Mouse (Mus musculus) CD4-positive, CD25-positive, alpha-beta regulatory T cell (primary cell): ENCODE measurements around the gene Cldn34c1. TPM values are rescaled to one million over a fixed set of nuclear protein-coding genes. Genes with fewer than 3 reads are reported as not detected.

ENCODE experiments used
- polyA plus RNA-seq: library from polyadenylated mRNA; unstranded; fragments of 100-300 nt; shearing (Covaris generic); gene quantifications from one replicate; pipeline ENCODE4 v1.2.1, GENCODE M21; 2017

Cldn34c1 gene
- polyA plus RNA-seq: 0.54 TPM

GRCm38 (mm10) chrX:123103291-123104260 lies at the start of gene Cldn34c1:
Gene Cldn34c1, plus strand, starts transcription at chrX:123103495.

GRCm38 (mm10) chrX:123222381-123222780 lies 119.1 kb downstream of the Cldn34c1 start, which contains the start of gene Srsx:
Gene Srsx, minus strand, starts transcription at chrX:123222481.

Other genes with a start within 250 kb of the Cldn34c1 start
- not detected for gene Gm17521, start 73.8 kb upstream of the Cldn34c1 start, polyA plus RNA-seq
- gene Srsx, start 119.0 kb downstream of the Cldn34c1 start, polyA plus RNA-seq: not detected
- not detected for gene Gm17577, start 143.4 kb downstream of the Cldn34c1 start, polyA plus RNA-seq